Mouse (Mus musculus): ENCODE measurements around the gene Sh2d3c.

- TF ChIP-seq CTCF (IDR thresholded peaks at IDR 0.05; ENCODE audit: low read depth) = no peak
- no peak for TF ChIP-seq EP300 (IDR thresholded peaks at IDR 0.05; ENCODE audit: low read depth)
These were observed 38.1 kb downstream of the Sh2d3c start for GRCm38 (mm10) chr2:32759001-32759400.
